Mouse (Mus musculus): Measurements from ENCODE around the gene Tmem123. TPM values are rescaled to one million over a fixed set of nuclear protein-coding genes. Genes with fewer than 3 reads are reported as not detected.

The Tmem123 gene
- polyA plus RNA-seq, 1 experiment from 2014 or later: 119 TPM

DNA sequence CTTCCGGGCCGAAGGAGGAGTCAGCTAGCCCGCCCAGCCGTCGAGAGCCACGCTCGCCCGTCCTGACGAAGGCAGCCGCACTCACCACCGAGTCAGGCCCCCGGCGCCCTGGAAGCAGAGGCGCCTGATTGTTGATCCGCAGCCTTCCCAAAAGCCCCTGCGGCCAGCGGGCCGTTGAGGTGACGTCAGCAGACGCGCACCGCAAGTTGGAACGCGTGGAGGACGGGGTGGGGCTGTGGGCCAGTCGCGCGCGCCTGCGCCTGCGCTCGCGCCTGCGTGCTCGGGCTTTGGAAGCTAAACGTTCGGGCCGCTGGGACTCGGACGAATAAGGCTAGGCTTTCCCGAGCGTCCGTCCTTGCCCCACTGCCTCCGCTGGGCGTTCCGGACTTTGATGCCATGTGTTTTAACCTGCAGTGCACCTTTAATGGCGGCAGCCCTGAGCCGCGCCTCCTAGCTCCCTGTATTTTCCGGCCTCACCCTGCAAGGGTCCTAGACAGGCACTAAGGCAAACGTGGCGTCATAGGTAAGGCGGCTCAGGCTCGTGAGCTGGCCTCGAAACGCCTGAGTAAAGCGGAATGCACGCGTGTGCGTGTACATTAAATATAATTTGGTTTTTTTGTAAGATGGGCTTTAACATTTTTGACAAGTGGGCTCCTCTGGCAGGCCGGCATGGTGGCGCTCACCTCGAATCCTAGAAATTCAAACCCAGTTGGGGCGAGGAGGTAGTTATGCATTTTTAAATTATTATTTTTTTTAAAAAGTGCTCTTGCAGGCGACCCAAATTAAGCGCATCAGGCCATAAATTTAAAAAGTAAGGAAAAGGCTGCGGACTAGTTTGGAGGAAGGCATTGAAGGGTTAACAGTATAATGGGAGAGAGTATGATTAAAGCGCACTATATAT lies 73.3 kb downstream of the Tmem123 start, which contains the start of gene Birc2:
Gene Birc2, minus strand, starts transcription at position 160 of the 901 bp plus-strand sequence.
- H3K27me3 ChIP-seq (ENCODE audit: low read depth, poor library complexity, severe bottlenecking): no peaks in the 10 kb centered on the region
- under 1% methylated on average over 68 of the region's 68 CpGs for WGBS
- peaks cover 22% of the 10 kb centered on the region for H3K36me3 ChIP-seq
- peak within 1 kb of the TSS; percentile 97 for H3K27ac ChIP-seq (replicated peaks)
- H3K9me3 ChIP-seq (replicated peaks): no peaks in the 10 kb centered on the region
- H3K4me1 ChIP-seq: peaks cover 26% of the 10 kb centered on the region
- DNase-seq (ENCODE audit: low spot score): peak; percentile 98
- peak within 1 kb of the TSS; percentile 68 for H3K4me3 ChIP-seq

DNA sequence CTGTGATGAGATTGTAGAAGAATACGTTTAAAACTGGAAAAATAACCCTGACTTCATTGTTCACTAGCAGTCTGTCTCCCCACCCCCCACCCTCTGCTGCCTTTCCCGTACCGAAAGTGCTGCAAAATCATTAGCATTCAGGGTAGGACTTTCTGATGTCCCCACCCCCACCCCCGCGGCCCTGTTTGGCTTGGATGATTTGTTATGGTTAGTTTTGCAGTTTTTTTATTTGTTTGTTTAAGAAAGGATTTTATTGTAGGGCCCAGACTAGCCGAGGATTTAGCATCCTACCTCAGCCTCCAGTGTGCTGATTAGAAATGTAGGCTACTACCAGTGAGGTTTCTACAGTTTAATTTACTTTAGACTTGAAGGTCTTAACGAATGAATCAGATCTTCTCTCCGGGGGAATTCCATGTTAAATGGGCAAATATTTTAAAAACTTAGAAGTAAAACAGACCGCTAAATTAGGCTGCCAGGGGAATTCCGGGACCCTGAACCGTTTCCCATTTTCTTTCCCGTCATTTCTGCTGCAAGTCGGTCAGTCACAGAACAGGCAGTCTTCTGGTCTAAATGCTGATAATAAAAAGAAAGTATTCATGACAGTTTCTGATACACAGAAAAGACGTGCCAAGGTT lies 74.1 kb downstream of the Tmem123 start:
- no peaks in the 10 kb centered on the region for H3K27me3 ChIP-seq (ENCODE audit: low read depth, poor library complexity, severe bottlenecking)
- H3K9me3 ChIP-seq (replicated peaks): no peaks in the 10 kb centered on the region
- peaks cover 15% of the 10 kb centered on the region for H3K36me3 ChIP-seq
- peak overlapping the region; percentile 97 for H3K27ac ChIP-seq (replicated peaks)
- H3K4me1 ChIP-seq: peaks cover 20% of the 10 kb centered on the region
- DNase-seq (ENCODE audit: low spot score): peak; percentile 59
- H3K4me3 ChIP-seq: peak overlapping the region; percentile 68
- WGBS: 29% methylated on average over 14 of the region's 14 CpGs

DNA sequence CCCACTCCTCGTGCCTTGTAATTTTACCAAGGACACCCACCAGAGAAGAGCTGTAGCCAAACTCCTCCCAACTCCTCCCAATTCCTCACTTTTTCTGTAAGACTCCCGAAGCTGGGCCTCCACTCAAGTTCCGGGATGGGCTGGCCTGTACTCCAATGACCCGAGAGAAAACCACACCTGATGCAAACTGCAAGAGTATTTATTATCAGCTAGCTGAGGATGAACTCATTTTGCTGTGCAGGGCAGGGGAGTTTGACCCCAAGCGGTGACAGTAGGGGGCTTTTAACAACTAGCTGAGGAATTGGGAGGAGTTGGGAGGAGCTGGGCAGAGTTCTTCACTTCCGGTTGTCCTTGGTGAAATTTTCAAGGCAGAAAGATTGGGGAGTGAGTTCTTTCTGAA lies 77.4 kb downstream of the Tmem123 start:
- H3K27ac ChIP-seq (replicated peaks): no peak overlapping the region
- DNase-seq (ENCODE audit: low spot score): no peak
- H3K4me1 ChIP-seq: peaks cover 8% of the 10 kb centered on the region
- 81% methylated on average over 6 of the region's 6 CpGs for WGBS
- H3K27me3 ChIP-seq (ENCODE audit: low read depth, poor library complexity, severe bottlenecking): no peaks in the 10 kb centered on the region
- H3K9me3 ChIP-seq (replicated peaks): no peaks in the 10 kb centered on the region
- no peak overlapping the region for H3K4me3 ChIP-seq
- no peaks in the 10 kb centered on the region for H3K36me3 ChIP-seq

Small RNA genes within 50 kb of the gene (microRNA-seq; reads per million reads assigned to microRNA genes)
- 13.2 reads per million, percentile 25 among the genes with 10 or more reads in this experiment for gene Mir5618

Other genes starting within 250 kb of the Tmem123 start
- gene Mmp8, start 205.6 kb upstream of the Tmem123 start, polyA plus RNA-seq (2016; fragmentation: Nextera tagmentation; extraction: Ambion mirVana): not detected in 2 replicates
- gene Mmp27, start 192.6 kb upstream of the Tmem123 start, polyA plus RNA-seq (2016; fragmentation: Nextera tagmentation; extraction: Ambion mirVana): not detected in 2 replicates
- not detected in 2 replicates for gene Mmp20, start 135.8 kb upstream of the Tmem123 start, polyA plus RNA-seq (2016; fragmentation: Nextera tagmentation; extraction: Ambion mirVana)
- not detected in 2 replicates for gene Mmp7, start 72.0 kb upstream of the Tmem123 start, polyA plus RNA-seq (2016; fragmentation: Nextera tagmentation; extraction: Ambion mirVana)
- 30.7 and 35.8 TPM in 2 replicates for gene Birc2, start 73.0 kb downstream of the Tmem123 start, polyA plus RNA-seq (2016; fragmentation: Nextera tagmentation; extraction: Ambion mirVana)
- gene Birc3, start 109.1 kb downstream of the Tmem123 start, polyA plus RNA-seq (2016; fragmentation: Nextera tagmentation; extraction: Ambion mirVana): 2.7 and 3.4 TPM in 2 replicates
- gene Yap1, start 240.6 kb downstream of the Tmem123 start, polyA plus RNA-seq (2016; fragmentation: Nextera tagmentation; extraction: Ambion mirVana): 25.4 and 31.3 TPM in 2 replicates

Data from midbrain, embryonic 10.5 days (tissue).